ENCODE assay signal across 28 mouse cellular contexts in genomic region chr12:13195506-13195905, GRCm38 (mm10). TPM values are rescaled to one million over a fixed set of nuclear protein-coding genes. Genes with fewer than 3 reads are reported as not detected.
DNase-seq lines count a peak whose midpoint lies in the region; ATAC-seq and TF ChIP-seq lines count a peak whose summit lies in the region.
"Had no signal": no experiment of that assay in that cellular context is flagged by ENCODE, and none has a peak within 500 bp of the region (broad histone marks: within the 10 kb centered on the region; RNA-seq: fewer than 3 reads in every experiment).

No protein-coding gene starts in this region.

- TF ChIP-seq POLR2A in heart, adult 2 months (IDR thresholded peaks at IDR 0.05; ENCODE audit: insufficient read depth, low read depth, low read length): no peak

- DNase-seq in embryo, embryonic 10 days (ENCODE audit: low spot score): peak; percentile 58
- DNase-seq in embryo, embryonic 9.5 days (ENCODE audit: extremely low spot score): no peak
- DNase-seq in heart, adult 11 months: peak; percentile 1
- DNase-seq in heart, adult 2 months: no peak
- no peak for DNase-seq in limb, embryonic 10.5 days (ENCODE audit: low spot score)
- DNase-seq in kidney, adult 9 months: no peak
- DNase-seq: adrenal gland, adult 8-10 months; adrenal gland, postnatal 14 days; adrenal gland, postnatal 36 days; B cell, adult 2 months; cerebellum, adult 11-12 months; cerebellum, adult 2 months; cerebellum, adult 9-10 months; cerebellum, postnatal 10 days; cerebellum, postnatal 25 days had no signal

- no peaks in the 10 kb centered on the region for H3K79me2 ChIP-seq in heart, adult 2 months (replicated peaks; ENCODE audit: control insufficient read depth, insufficient read depth, low read length)

- no peak for ATAC-seq in intestine, embryonic 15.5 days
- ATAC-seq: activated CD4-positive, CD25-positive, alpha-beta regulatory T cell, adult 4 months; CD4-positive, CD25-positive, alpha-beta regulatory T cell, adult 4 months; forebrain, embryonic 14.5 days; forebrain, embryonic 16.5 days; Patski had no signal

- no peaks in the 10 kb centered on the region for H3K4me1 ChIP-seq in heart, adult 2 months (ENCODE audit: control insufficient read depth, insufficient read depth, low read length)
- H3K4me1 ChIP-seq in limb, embryonic 10.5 days: peaks cover 72% of the 10 kb centered on the region
- H3K4me1 ChIP-seq in intestine, embryonic 15.5 days (replicated peaks): peaks cover 4% of the 10 kb centered on the region; the same call in 1 of the 2 replicates
- H3K4me1 ChIP-seq: embryonic facial prominence, embryonic 13.5 days; embryonic facial prominence, embryonic 15.5 days; forebrain, embryonic 12.5 days had no signal

- H3K27me3 ChIP-seq in heart, adult 2 months (ENCODE audit: control insufficient read depth, insufficient read depth, low read length): no peaks in the 10 kb centered on the region
- H3K27me3 ChIP-seq in limb, embryonic 10.5 days (ENCODE audit: low read depth, poor library complexity, severe bottlenecking): no peaks in the 10 kb centered on the region
- no peaks in the 10 kb centered on the region for H3K27me3 ChIP-seq in intestine, embryonic 15.5 days (replicated peaks)
- H3K27me3 ChIP-seq: CH12.LX; embryonic facial prominence, embryonic 13.5 days; embryonic facial prominence, embryonic 15.5 days; forebrain, embryonic 12.5 days; Patski had no signal

- no peak overlapping the region for H3K27ac ChIP-seq in heart, adult 2 months
- peak overlapping the region; percentile 72 for H3K27ac ChIP-seq in limb, embryonic 10.5 days
- H3K27ac ChIP-seq in intestine, embryonic 15.5 days: no peak overlapping the region
- H3K27ac ChIP-seq: embryonic facial prominence, embryonic 13.5 days; embryonic facial prominence, embryonic 15.5 days; forebrain, embryonic 10.5 days; forebrain, embryonic 12.5 days had no signal

- no peak for TF ChIP-seq EP300 in heart, adult 2 months (IDR thresholded peaks at IDR 0.05; ENCODE audit: insufficient read depth, low read depth, low read length)

- H3K36me3 ChIP-seq in heart, adult 2 months (ENCODE audit: control insufficient read depth, insufficient read depth, low read length): no peaks in the 10 kb centered on the region
- no peaks in the 10 kb centered on the region for H3K36me3 ChIP-seq in limb, embryonic 10.5 days
- H3K36me3 ChIP-seq in intestine, embryonic 15.5 days: no peaks in the 10 kb centered on the region
- H3K36me3 ChIP-seq: embryonic facial prominence, embryonic 13.5 days; embryonic facial prominence, embryonic 15.5 days; forebrain, embryonic 10.5 days; forebrain, embryonic 12.5 days; G1E had no signal

- no peak for TF ChIP-seq CTCF in heart, adult 2 months (IDR thresholded peaks at IDR 0.05)

- intact Hi-C loops in heart, adult 2 months (cut with DNase I): no loop called here

- H3K9me3 ChIP-seq in limb, embryonic 10.5 days (replicated peaks): no peaks in the 10 kb centered on the region
- H3K9me3 ChIP-seq in intestine, embryonic 15.5 days: no peaks in the 10 kb centered on the region
- H3K9me3 ChIP-seq: embryonic facial prominence, embryonic 13.5 days; embryonic facial prominence, embryonic 15.5 days; forebrain, embryonic 10.5 days; forebrain, embryonic 12.5 days; G1E had no signal

- H3K9ac ChIP-seq in heart, adult 2 months (ENCODE audit: low read depth, low read length): no peak overlapping the region
- H3K9ac ChIP-seq in intestine, embryonic 15.5 days: no peak overlapping the region
- H3K9ac ChIP-seq: embryonic facial prominence, embryonic 13.5 days; embryonic facial prominence, embryonic 15.5 days; forebrain, embryonic 12.5 days had no signal

- H3K4me2 ChIP-seq in intestine, embryonic 15.5 days (replicated peaks): no peak overlapping the region
- H3K4me2 ChIP-seq: embryonic facial prominence, embryonic 13.5 days; embryonic facial prominence, embryonic 15.5 days; forebrain, embryonic 12.5 days had no signal

- H3K4me3 ChIP-seq in heart, adult 2 months: no peak overlapping the region
- no peak overlapping the region for H3K4me3 ChIP-seq in limb, embryonic 10.5 days
- no peak overlapping the region for H3K4me3 ChIP-seq in intestine, embryonic 15.5 days (replicated peaks)
- H3K4me3 ChIP-seq: embryonic facial prominence, embryonic 13.5 days; embryonic facial prominence, embryonic 15.5 days; erythroblast, embryonic 14.5 days; forebrain, embryonic 10.5 days; forebrain, embryonic 12.5 days had no signal

RNA-seq across cellular contexts. Expression of gene Ddx1, which starts 53.5 kb away (rescaled TPM):
- 10 to 100 TPM; 80.5 to 89.7 TPM for total RNA-seq in heart, adult 2 months (2021)
- 9.1 and 18.3 TPM in 2 replicates for polyA plus RNA-seq in heart, adult 2 months (2012; rRNA removed)
- 199 and 208 TPM in 2 replicates for polyA plus RNA-seq in limb, embryonic 10.5 days (2016; fragmentation: Nextera tagmentation; extraction: Ambion mirVana)
- polyA plus RNA-seq in intestine, embryonic 15.5 days (2015; fragmentation: Nextera tagmentation; extraction: Ambion mirVana): 122 and 133 TPM in 2 replicates

Comparison
In these comparisons a context has a peak if more than half of its experiments do, and no peak if none do; other contexts are left out.
1. DNase-seq: peak in embryo, embryonic 10 days (single experiment) and heart, adult 11 months (single experiment); none in embryo, embryonic 9.5 days (single experiment), heart, adult 2 months (0 of 2), limb, embryonic 10.5 days (single experiment) and kidney, adult 9 months (single experiment).